Mouse (Mus musculus): ENCODE data around the gene Ttc16.

- TF ChIP-seq MAX (IDR thresholded peaks at IDR 0.05; ENCODE audit: low read depth) (no peak), POLR2AphosphoS2 (IDR thresholded peaks at IDR 0.05; ENCODE audit: insufficient read length, low read depth) (no peak), POLR2A (IDR thresholded peaks at IDR 0.05; ENCODE audit: insufficient read length, low read depth) (no peak), MYOD1 (IDR thresholded peaks at IDR 0.05; ENCODE audit: control insufficient read depth in 1 of 3, insufficient read length in 2 of 3, low read depth in 2 of 3) (peak in 2 of 3 experiments; percentile 77 to 83)
These were observed 54.7 kb downstream of the Ttc16 start, which contains the start of gene Sh2d3c for GRCm38 (mm10) chr2:32720681-32721229.
